10 mouse cellular contexts compared by ENCODE assay signal in genomic region chr4:148082257-148083044, GRCm38 (mm10). TPM values are rescaled to one million over a fixed set of nuclear protein-coding genes. Genes with fewer than 3 reads are reported as not detected.
DNase-seq lines count a peak whose midpoint lies in the region; ATAC-seq and TF ChIP-seq lines count a peak whose summit lies in the region.
"Had no signal": no experiment of that assay in that cellular context is flagged by ENCODE, and none has a peak within 500 bp of the region (broad histone marks: within the 10 kb centered on the region; RNA-seq: fewer than 3 reads in every experiment).

No protein-coding gene starts in this region.

- TF ChIP-seq POLR2A in MEL (IDR thresholded peaks at IDR 0.05; ENCODE audit: control insufficient read depth in 1 of 2, insufficient read depth in 1 of 2, low read depth in 1 of 2, low read length in 2 of 2, poor library complexity in 1 of 2), result peak in 1 of 2 experiments; percentile 78; a peak in 2 of 4 replicates

- DNase-seq in left cerebral cortex, adult 18-20 months (ENCODE audit: low spot score in 2 of 2), result peak; percentile 41 to 52
- DNase-seq in left cerebral cortex, adult 11 months (ENCODE audit: low spot score), result no peak
- peak; percentile 95 for DNase-seq in MEL (ENCODE audit: low read depth, low spot score)
- DNase-seq in cerebellum, postnatal 10 days, result peak; percentile 81 to 85
- DNase-seq in kidney, postnatal 4 days, result peak; percentile 81 to 85
- DNase-seq in thymus, postnatal 14 days, result peak; percentile 84

- peaks cover 3% of the 10 kb centered on the region for H3K79me2 ChIP-seq in MEL (ENCODE audit: control insufficient read depth, insufficient read depth, low read length, poor library complexity)

- H3K9me3 ChIP-seq in MEL (replicated peaks; ENCODE audit: insufficient read depth, low read length), result no peaks in the 10 kb centered on the region

- H3K36me3 ChIP-seq in MEL (ENCODE audit: control insufficient read depth in 1 of 2, insufficient read depth in 2 of 2, low read length in 2 of 2), result peaks cover 0 to 2% of the 10 kb centered on the region in 2 experiments; a peak in 1 of 4 replicates

- TF ChIP-seq CTCF in MEL (IDR thresholded peaks at IDR 0.05 in 2 of 3, conservative IDR thresholded peaks at IDR 0.05 in 1 of 3; ENCODE audit: control insufficient read depth in 1 of 3, insufficient read depth in 1 of 3, low read depth in 2 of 3, low read length in 3 of 3, poor library complexity in 1 of 3, severe bottlenecking in 1 of 3), result peak; percentile 40 to 77 (median 66)

- H3K9ac ChIP-seq in MEL (ENCODE audit: control insufficient read depth, low read depth, low read length, poor library complexity, severe bottlenecking), result peak overlapping the region; percentile 62

- H3K27me3 ChIP-seq in MEL (ENCODE audit: control insufficient read depth in 1 of 2, insufficient read depth in 2 of 2, low read length in 2 of 2), result no peaks in the 10 kb centered on the region

- peak overlapping the region; percentile 92 for H3K27ac ChIP-seq in MEL (ENCODE audit: control insufficient read depth, low read depth, low read length)
- H3K27ac ChIP-seq: macrophage had no signal

- peak; percentile 26 for TF ChIP-seq RAD21 in MEL (IDR thresholded peaks at IDR 0.05; ENCODE audit: low read depth, low read length)

- no peak for TF ChIP-seq EP300 in MEL (IDR thresholded peaks at IDR 0.05; ENCODE audit: low read depth in 1 of 2, low read length in 2 of 2)

- peaks cover 0 to 10% of the 10 kb centered on the region in 2 experiments; a peak in 2 of 4 replicates for H3K4me1 ChIP-seq in MEL (ENCODE audit: control insufficient read depth in 1 of 2, insufficient read depth in 2 of 2, low read length in 2 of 2)

- peak overlapping the region; percentile 29 to 60 for H3K4me3 ChIP-seq in MEL (ENCODE audit: control insufficient read depth in 1 of 2, insufficient read depth in 1 of 2, low read depth in 2 of 2, low read length in 2 of 2)
- H3K4me3 ChIP-seq: erythroblast, embryonic 14.5 days had no signal

- peak; percentile 31 for ATAC-seq in granulocyte monocyte progenitor cell, adult 5-6 weeks (replicated peaks; ENCODE audit: poor library complexity, severe bottlenecking)
- ATAC-seq in megakaryocyte-erythroid progenitor cell, adult 5-6 weeks (replicated peaks; ENCODE audit: low FRiP score, low TSS enrichment, poor library complexity, severe bottlenecking), result peak; percentile 87

TF ChIP-seq in MEL, 35 proteins besides CTCF, POLR2A, EP300 and RAD21 (continues in another document):
- TF ChIP-seq CHD2 (IDR thresholded peaks at IDR 0.05; ENCODE audit: low read length), result no peak
- no peak for TF ChIP-seq ZKSCAN1 (IDR thresholded peaks at IDR 0.05; ENCODE audit: low read depth, low read length)
- peak; percentile 57; the same call in 1 of the 2 replicates for TF ChIP-seq GATA1 (IDR thresholded peaks at IDR 0.05; ENCODE audit: low read depth, low read length)
- no peak; the same call in 1 of the 2 replicates for TF ChIP-seq POLR2AphosphoS2 (IDR thresholded peaks at IDR 0.05; ENCODE audit: low read length)
- no peak for TF ChIP-seq MYC (IDR thresholded peaks at IDR 0.05; ENCODE audit: low read depth, low read length)
- TF ChIP-seq ELF1 (IDR thresholded peaks at IDR 0.05; ENCODE audit: low read depth, low read length), result peak; percentile 81
- TF ChIP-seq ETS1 (IDR thresholded peaks at IDR 0.05; ENCODE audit: low read depth, low read length), result 0 out of 2 replicates have a peak, but pooled peaks have one; percentile 21
- TF ChIP-seq NRF1 (IDR thresholded peaks at IDR 0.05; ENCODE audit: insufficient read depth, low read depth, low read length, poor library complexity, severe bottlenecking), result no peak
- TF ChIP-seq SIN3A (IDR thresholded peaks at IDR 0.05; ENCODE audit: low read length), result peak; percentile 44; the same call in 1 of the 2 replicates
- no peak for TF ChIP-seq MAZ (IDR thresholded peaks at IDR 0.05; ENCODE audit: low read depth, low read length)
- TF ChIP-seq MAFK (IDR thresholded peaks at IDR 0.05; ENCODE audit: borderline replicate concordance, low read depth, low read length), result no peak
- no peak for TF ChIP-seq GABPA (IDR thresholded peaks at IDR 0.05; ENCODE audit: low read depth, low read length)
- TF ChIP-seq MAX (IDR thresholded peaks at IDR 0.05; ENCODE audit: low read length), result peak; percentile 34; the same call in 1 of the 2 replicates
- no peak for TF ChIP-seq UBTF (IDR thresholded peaks at IDR 0.05; ENCODE audit: borderline replicate concordance, insufficient read depth, low read depth, low read length)
- peak; percentile 89 for TF ChIP-seq USF1 (IDR thresholded peaks at IDR 0.05; ENCODE audit: low read depth, low read length)
- TF ChIP-seq KAT2A (conservative IDR thresholded peaks at IDR 0.05; ENCODE audit: low read depth, low read length), result no peak
- no peak for TF ChIP-seq POLR2AphosphoS5 (IDR thresholded peaks at IDR 0.05; ENCODE audit: borderline replicate concordance, low read depth, low read length)
- peak; percentile 60 for TF ChIP-seq MXI1 (IDR thresholded peaks at IDR 0.05; ENCODE audit: low read depth, low read length)
- no peak for TF ChIP-seq E2F4 (IDR thresholded peaks at IDR 0.05; ENCODE audit: borderline replicate concordance, low read depth, low read length)
- TF ChIP-seq SMC3 (IDR thresholded peaks at IDR 0.05; ENCODE audit: low read depth, low read length), result peak; percentile 32
- no peak for TF ChIP-seq ZNF384 (IDR thresholded peaks at IDR 0.05; ENCODE audit: low read depth, low read length)
- TF ChIP-seq CHD1 (IDR thresholded peaks at IDR 0.05; ENCODE audit: low read depth, low read length), result no peak
- peak; percentile 14; the same call in 1 of the 2 replicates for TF ChIP-seq TBP (IDR thresholded peaks at IDR 0.05; ENCODE audit: low read depth, low read length)
- peak; percentile 15 to 48; a peak in 1 of 4 replicates for TF ChIP-seq USF2 (IDR thresholded peaks at IDR 0.05; ENCODE audit: borderline replicate concordance in 1 of 2, insufficient read depth in 1 of 2, low read depth in 1 of 2, low read length in 2 of 2)
- peak; percentile 61 for TF ChIP-seq NELFE (IDR thresholded peaks at IDR 0.05; ENCODE audit: low read depth, low read length)
- TF ChIP-seq JUND (IDR thresholded peaks at IDR 0.05; ENCODE audit: low read depth, low read length), result no peak

RNA-seq across cellular contexts. Expression of gene Agtrap, which starts 5.4 kb away (rescaled TPM):
- 10 to 100 TPM in 1 of 2 experiments, 1 to 10 TPM in 1; 6.6 to 10.1 TPM for total RNA-seq in left cerebral cortex, adult 18-20 months (2021)
- total RNA-seq in MEL (2012; rRNA removed), result 5.0 and 6.4 TPM in 2 replicates
- polyA plus RNA-seq in MEL (2012; ENCODE audit: insufficient read depth in 1 of 2, insufficient read length in 2 of 2, low read depth in 1 of 2, low replicate concordance in 2 of 2, missing spikeins in 1 of 2), result 10 to 100 TPM in 1 of 2 experiments, not detected in 1; 16.0 TPM
- 28.5 and 30.0 TPM in 2 replicates for total RNA-seq in granulocyte monocyte progenitor cell, adult 5-6 weeks (2014; fragmentation: Nextera tagmentation)
- 28.2 and 30.8 TPM in 2 replicates for total RNA-seq in granulocyte monocyte progenitor cell, adult 5-6 weeks (2017)
- 15.4 and 26.3 TPM in 2 replicates for total RNA-seq in megakaryocyte-erythroid progenitor cell, adult 5-6 weeks (2014; fragmentation: Nextera tagmentation)
- 11.6 and 20.4 TPM in 2 replicates for total RNA-seq in megakaryocyte-erythroid progenitor cell, adult 5-6 weeks (2017)

RNA-seq across cellular contexts. Expression of gene Mthfr, which starts 43.6 kb away (rescaled TPM):
- 10 to 100 TPM; 29.3 to 34.3 TPM for total RNA-seq in left cerebral cortex, adult 18-20 months (2021)
- total RNA-seq in MEL (2012; rRNA removed), result 7.4 and 12.4 TPM in 2 replicates
- 10 to 100 TPM in 1 of 2 experiments, not detected in 1; 15.5 TPM for polyA plus RNA-seq in MEL (2012; ENCODE audit: insufficient read depth in 1 of 2, insufficient read length in 2 of 2, low read depth in 1 of 2, low replicate concordance in 2 of 2, missing spikeins in 1 of 2)
- total RNA-seq in granulocyte monocyte progenitor cell, adult 5-6 weeks (2014; fragmentation: Nextera tagmentation), result 5.4 and 7.6 TPM in 2 replicates
- total RNA-seq in granulocyte monocyte progenitor cell, adult 5-6 weeks (2017), result 2.7 and 9.0 TPM in 2 replicates
- 2.2 and 5.8 TPM in 2 replicates for total RNA-seq in megakaryocyte-erythroid progenitor cell, adult 5-6 weeks (2014; fragmentation: Nextera tagmentation)
- 3.3 and 4.0 TPM in 2 replicates for total RNA-seq in megakaryocyte-erythroid progenitor cell, adult 5-6 weeks (2017)

RNA-seq across cellular contexts. Expression of gene Clcn6, which starts 43.8 kb away (rescaled TPM):
- total RNA-seq in left cerebral cortex, adult 18-20 months (2021), result 10 to 100 TPM; 93.9 to 94.5 TPM
- 5.8 and 8.2 TPM in 2 replicates for total RNA-seq in MEL (2012; rRNA removed)
- polyA plus RNA-seq in MEL (2012; ENCODE audit: insufficient read depth in 1 of 2, insufficient read length in 2 of 2, low read depth in 1 of 2, low replicate concordance in 2 of 2, missing spikeins in 1 of 2), result 10 to 100 TPM in 1 of 2 experiments, not detected in 1; 17.5 TPM
- 7.4 and 9.1 TPM in 2 replicates for total RNA-seq in granulocyte monocyte progenitor cell, adult 5-6 weeks (2014; fragmentation: Nextera tagmentation)
- 1.3 and 4.3 TPM in 2 replicates for total RNA-seq in granulocyte monocyte progenitor cell, adult 5-6 weeks (2017)
- 5.6 and 6.9 TPM in 2 replicates for total RNA-seq in megakaryocyte-erythroid progenitor cell, adult 5-6 weeks (2014; fragmentation: Nextera tagmentation)
- 2.9 and 4.4 TPM in 2 replicates for total RNA-seq in megakaryocyte-erythroid progenitor cell, adult 5-6 weeks (2017)

RNA-seq across cellular contexts. Expression of gene Mad2l2, which starts 47.7 kb away (rescaled TPM):
- 10 to 100 TPM; 10.7 to 17.5 TPM for total RNA-seq in left cerebral cortex, adult 18-20 months (2021)
- total RNA-seq in MEL (2012; rRNA removed), result 28.4 and 28.6 TPM in 2 replicates
- polyA plus RNA-seq in MEL (2012; ENCODE audit: insufficient read depth in 1 of 2, insufficient read length in 2 of 2, low read depth in 1 of 2, low replicate concordance in 2 of 2, missing spikeins in 1 of 2), result 10 to 100 TPM in 1 of 2 experiments, not detected in 1; 44.8 TPM
- 27.7 and 36.6 TPM in 2 replicates for total RNA-seq in granulocyte monocyte progenitor cell, adult 5-6 weeks (2014; fragmentation: Nextera tagmentation)
- total RNA-seq in granulocyte monocyte progenitor cell, adult 5-6 weeks (2017), result 4.3 and 10.0 TPM in 2 replicates
- 25.1 and 28.9 TPM in 2 replicates for total RNA-seq in megakaryocyte-erythroid progenitor cell, adult 5-6 weeks (2014; fragmentation: Nextera tagmentation)
- 5.8 and 10.9 TPM in 2 replicates for total RNA-seq in megakaryocyte-erythroid progenitor cell, adult 5-6 weeks (2017)

RNA-seq across cellular contexts. Expression of gene Draxin, which starts 48.0 kb away (rescaled TPM):
- total RNA-seq in left cerebral cortex, adult 18-20 months (2021), result under 1 TPM; 0.19 to 0.21 TPM
- total RNA-seq in MEL (2012; rRNA removed), result 0.03 and 0.08 TPM in 2 replicates
- polyA plus RNA-seq in MEL (2012; ENCODE audit: insufficient read depth in 1 of 2, insufficient read length in 2 of 2, low read depth in 1 of 2, low replicate concordance in 2 of 2, missing spikeins in 1 of 2), result under 1 TPM in 1 of 2 experiments, not detected in 1; 0.17 TPM
- total RNA-seq in granulocyte monocyte progenitor cell, adult 5-6 weeks (2014; fragmentation: Nextera tagmentation), result not detected in 2 replicates
- total RNA-seq in granulocyte monocyte progenitor cell, adult 5-6 weeks (2017), result 0.05 TPM in 1 of 2 replicates, not detected in the other
- not detected in 2 replicates for total RNA-seq in megakaryocyte-erythroid progenitor cell, adult 5-6 weeks (2014; fragmentation: Nextera tagmentation)
- total RNA-seq in megakaryocyte-erythroid progenitor cell, adult 5-6 weeks (2017), result not detected in 2 replicates
- polyA plus RNA-seq: erythroblast, embryonic 14.5 days; macrophage had no signal

Comparison
In these comparisons a context has a peak if more than half of its experiments do, and no peak if none do; other contexts are left out.
1. RNA of gene Clcn6, which starts 43.8 kb away (total RNA-seq): 93.9 to 94.5 TPM in left cerebral cortex, adult 18-20 months; 1.3 to 9.1 TPM in granulocyte monocyte progenitor cell, adult 5-6 weeks, 2.9 to 6.9 TPM in megakaryocyte-erythroid progenitor cell, adult 5-6 weeks and 5.8 to 8.2 TPM in MEL; every median in the first group is over 4 times any median in the second.